Mouse (Mus musculus): Measurements from ENCODE around the gene Kif12.

Kif12 gene

DNA sequence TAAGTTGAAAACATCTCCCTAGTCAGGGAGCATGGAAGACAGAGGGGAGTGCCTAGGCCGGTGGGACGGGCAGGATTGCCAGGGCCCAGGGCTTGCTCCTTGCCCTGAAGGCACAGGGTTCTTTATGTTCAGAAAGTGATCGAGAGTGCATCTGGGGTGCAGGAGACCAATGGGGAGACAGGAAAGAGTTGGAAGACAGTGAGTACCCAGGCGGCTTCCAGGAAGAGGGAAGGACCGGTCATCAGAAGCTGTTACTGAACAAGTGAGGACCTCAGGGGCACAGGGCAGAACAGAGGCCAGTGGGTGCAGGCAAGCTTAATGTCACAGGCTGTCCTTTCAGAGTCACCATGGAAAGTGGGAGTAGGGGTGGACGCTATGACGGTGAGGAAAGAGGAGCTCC, 13.7 kb downstream of the Kif12 start:
- no peak for DNase-seq

DNA sequence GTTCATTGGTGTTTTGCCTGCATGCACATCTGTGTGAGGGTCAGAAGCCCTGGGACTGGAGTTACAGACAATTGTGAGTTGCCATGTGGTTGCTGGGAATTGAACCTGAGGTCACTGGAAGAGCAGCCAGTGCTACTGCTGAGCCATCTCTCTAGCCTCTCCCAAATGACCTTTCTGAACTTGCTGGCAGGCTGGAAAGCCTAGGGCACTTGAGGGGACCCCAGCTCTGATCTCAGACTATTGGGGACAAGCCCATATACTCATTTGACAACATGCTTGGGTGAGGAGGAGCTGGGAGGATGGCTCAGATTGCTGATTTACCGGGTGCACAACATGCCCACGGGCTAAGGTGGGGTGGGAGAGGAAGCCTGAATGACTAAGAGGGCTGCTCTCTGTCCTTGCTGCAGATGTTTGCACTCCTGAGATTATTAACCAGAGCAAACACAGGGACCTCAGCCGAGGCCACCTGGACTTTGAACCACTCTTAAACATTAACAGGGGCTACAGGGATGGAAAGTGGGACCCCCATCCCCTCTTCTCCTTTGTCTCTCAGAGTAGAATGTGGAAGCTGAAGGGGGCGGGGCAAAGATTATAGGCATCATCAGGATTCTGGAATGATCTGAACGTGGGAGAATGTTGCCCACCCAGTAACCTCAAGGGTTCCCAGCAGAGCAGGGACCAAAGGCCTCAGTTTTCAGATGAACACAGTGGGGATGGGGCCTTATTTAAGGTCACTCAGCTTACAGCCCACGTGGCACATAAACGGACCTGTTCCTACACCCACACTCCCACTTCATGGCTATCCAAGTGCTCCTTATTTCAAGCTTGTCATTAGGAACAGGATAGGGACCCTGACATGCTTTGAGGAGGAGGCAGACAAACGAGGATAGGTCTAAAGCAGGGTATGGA, 15.0 kb downstream of the Kif12 start:
- DNase-seq, result no peak

DNA sequence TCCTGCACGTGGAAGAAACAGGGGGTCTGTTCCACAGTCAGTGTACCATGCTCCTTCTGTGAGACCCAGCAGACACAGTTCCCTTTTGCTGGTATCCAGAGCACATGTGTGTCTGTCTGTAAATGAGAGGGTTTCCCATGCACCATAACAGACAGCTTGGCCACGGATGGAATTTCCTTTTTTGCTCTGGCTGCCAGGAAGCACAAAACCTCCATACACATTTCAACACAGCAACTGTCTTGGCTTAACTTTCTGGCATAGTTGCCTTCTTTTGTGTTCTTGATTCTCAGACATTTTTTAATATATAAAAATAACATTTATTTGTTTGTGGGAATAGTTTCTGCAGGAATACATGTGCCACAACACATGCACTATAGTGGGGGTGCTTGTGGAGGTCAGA, 16.3 kb downstream of the Kif12 start:
- DNase-seq, result no peak

DNA sequence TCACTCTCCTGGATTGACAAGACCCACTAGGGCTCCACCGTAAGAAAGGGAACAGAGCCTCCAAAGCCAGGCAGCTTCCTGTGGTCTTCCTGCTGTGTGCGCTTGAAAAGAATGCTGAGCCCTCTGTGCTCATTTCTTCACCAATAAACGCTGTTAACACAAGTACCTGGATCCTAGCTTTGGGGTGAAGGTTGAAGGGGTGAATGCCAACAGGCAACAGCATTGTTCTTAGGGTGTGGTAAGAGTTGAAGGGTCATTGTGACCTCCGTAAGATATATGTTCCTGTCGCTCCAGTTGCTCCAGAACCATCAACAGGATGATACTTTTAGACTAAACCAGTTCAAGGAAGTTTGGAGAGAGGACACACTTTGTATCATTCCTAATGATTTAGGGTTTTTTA, 17.2 kb downstream of the Kif12 start, which contains the start of gene Ambp:
Ambp (minus strand) TSS at position 101 of the 400 bp plus-strand sequence.
- DNase-seq, result no peak

DNA sequence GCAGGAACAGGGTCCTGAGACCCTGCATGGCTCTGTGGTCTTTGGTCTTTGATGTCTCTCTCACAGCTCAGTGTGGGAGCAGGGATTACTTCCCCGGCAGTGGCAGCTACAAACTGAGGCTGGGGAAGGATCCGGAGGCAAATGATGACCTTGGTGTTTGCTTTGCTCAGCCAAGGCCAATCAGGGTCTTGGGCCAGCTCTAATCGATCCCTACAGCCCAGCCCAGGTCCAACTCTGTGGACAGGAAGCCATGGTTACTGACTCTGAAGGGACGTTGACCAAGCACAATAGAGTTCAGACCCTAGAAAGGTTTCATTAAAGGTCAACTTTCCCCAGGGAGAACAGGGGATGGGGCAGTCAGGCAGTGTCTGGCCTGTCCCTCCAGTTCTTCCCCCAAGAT, 17.9 kb downstream of the Kif12 start:
- no peak for DNase-seq

DNA sequence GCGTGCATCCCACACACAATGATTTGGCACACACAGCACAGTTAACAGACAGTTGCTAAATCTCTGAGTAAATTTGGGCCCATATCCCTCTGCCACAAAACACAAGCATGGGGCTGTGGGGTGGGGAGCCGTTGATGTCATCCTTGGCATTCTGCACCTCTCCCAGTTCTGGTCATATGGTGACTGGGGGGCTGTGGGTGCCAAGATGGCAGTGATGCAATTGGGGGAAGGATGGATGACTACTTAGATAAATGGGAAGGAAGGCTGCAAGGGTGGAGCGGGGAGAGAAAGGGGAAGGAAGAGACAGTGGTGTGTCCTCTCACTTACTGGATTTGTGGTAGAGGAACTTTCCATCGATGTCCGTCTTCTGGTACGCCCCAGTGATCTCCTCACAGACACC, 20.8 kb downstream of the Kif12 start:
- no peak for DNase-seq

DNA sequence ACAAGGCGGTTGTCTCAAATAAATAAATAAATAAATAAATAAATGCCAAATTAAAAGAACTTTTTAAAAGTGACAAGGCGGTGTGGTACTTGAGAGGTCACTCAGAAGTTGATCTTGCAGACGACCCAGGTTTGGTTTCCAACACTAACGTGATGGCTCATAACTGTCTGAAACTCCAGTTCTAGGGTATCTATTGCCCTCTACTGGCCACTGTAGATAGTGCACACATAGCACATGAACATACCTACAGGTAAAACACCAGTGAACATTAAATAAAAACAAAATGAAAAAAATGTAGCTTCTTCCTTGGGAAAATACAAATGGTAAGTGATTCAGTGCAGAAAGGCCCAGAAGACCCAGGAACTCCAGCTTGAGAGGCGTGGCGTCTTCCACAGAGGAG, 24.7 kb downstream of the Kif12 start:
- DNase-seq, result no peak

DNA sequence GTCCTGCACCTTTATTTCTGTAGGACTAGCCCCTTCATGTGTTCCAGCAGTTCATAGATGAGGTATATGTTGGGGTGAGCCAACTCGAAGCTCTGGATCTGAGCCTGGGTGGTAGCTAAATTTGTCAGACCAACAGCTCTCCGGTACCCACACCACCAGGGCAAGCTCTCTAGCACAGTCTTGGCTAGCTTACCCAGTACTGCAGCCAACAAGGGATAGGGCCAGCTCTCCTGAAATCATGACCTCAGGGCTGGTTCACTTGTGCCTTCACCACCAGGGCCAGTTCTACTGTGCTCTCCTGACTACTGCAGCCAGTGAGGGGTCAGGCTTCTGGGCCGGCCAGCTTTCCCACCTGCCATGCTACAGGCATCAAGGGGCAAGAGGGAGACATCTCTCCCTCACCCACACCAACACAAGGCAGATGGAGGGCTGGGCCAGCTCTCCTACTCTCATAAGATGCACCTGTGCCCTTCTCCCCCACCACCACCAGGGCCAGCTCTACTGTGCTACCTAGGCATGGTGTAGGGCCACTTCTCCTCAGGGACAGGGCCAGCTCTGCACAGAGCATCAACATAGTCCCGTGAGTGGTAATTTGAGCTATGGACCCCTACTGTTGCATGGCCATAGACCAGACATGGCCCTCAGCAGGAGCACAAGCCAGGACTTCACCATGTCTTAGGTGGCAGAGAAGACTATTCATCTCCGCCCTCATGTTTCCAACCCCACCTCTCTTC, 41.9 kb downstream of the Kif12 start:
- DNase-seq, result peak; percentile 16 to 21

DNA sequence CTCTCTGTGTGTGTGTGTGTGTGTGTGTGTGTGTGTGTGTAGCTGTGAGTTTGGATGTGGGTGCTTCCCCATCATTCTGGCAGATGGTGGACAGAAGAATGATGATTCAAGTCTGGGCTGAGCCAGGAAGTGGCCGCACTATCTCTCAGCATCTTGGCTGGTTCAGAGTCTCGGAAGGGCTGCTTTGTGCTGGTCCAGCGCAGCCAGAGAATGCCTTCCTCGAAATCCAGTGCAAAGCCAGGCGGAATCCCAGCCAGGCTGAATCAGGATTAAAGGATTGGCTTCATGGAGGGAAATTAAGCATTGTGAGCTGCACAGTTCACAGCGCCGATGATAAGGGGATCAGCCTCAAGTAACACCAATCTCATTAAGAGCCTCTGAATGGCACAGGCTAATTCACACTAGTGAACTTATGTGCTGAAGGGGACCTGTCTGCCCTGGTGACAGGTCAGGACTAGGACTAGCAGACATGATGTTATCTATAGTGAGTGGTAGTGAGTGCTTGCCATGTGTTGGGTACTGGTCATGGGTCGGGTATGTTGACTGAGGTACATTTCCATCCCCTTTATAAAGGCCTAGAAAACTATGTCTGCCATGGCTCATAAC, 47.0 kb downstream of the Kif12 start:
- no peak for DNase-seq

DNA sequence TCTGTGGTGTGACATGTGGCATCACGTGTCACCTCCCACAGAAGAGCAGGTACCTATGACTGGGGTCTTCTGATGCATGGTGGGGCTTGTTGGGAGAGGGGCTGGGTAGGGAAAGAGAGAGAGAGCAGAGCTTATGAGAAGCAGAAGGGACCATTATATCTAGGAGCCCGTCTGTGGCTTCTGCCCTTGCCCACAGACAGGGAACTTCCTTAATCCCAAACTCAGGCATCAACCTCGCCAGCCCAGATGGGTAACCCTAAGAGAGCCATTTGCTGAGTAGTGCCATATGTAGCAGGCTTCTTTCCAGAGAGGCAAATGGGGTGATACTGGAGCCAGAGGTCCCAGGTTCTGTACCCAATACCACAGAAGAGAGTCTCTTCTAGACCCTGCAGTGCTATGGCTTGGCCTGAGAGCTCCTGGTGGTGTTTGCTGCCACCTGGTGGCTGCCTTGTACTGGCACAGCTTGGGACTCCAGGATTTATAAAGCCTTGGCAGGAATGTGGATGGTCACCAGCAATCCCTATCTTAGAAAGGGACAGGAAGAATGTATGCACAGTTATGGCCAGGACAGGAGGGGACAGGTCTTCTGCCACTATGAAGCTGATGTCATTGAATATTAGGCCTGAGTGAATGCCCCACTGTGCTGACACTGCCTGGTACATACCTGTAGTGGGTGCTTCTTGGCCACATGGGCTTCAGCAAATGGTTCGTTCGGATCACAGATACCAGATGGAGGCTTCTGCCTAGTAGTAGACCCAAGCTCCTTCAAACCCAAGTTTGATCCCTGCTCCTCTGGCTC, 53.1 kb downstream of the Kif12 start:
- peak; percentile 80 to 82 for DNase-seq
